Mouse (Mus musculus) midbrain, embryonic 16.5 days (tissue): ENCODE data around the gene Sema5a. TPM values are rescaled to one million over a fixed set of nuclear protein-coding genes. Genes with fewer than 3 reads are reported as not detected.

Source experiments
- ATAC-seq: fragments of 200-750 bp; cut with Nextera tagmentation; 2 replicates; pipeline ENCODE4 v1.8.0; 2017; ENCODE audit warnings: moderate TSS enrichment
- H3K27ac ChIP-seq: fragments of 300-500 bp; sonication (generic); 2 replicates; pipeline ENCODE4 v1.5.1; 2014; ENCODE audit warnings: mild to moderate bottlenecking, low read length, mixed read lengths
- H3K27me3 ChIP-seq: fragments of 300-500 bp; sonication (generic); 2 replicates; pipeline ENCODE4 v1.6.1; 2014; ENCODE audit warnings: low read depth, low read length, mixed read lengths; ENCODE audit not compliant: control insufficient read depth, insufficient read depth
- H3K36me3 ChIP-seq: fragments of 300-500 bp; sonication (generic); 2 replicates; pipeline ENCODE4 v1.6.1; 2014; ENCODE audit warnings: mild to moderate bottlenecking, low read length, moderate library complexity, mixed read lengths; ENCODE audit not compliant: control insufficient read depth, insufficient read depth
- H3K4me1 ChIP-seq: fragments of 300-500 bp; sonication (generic); 2 replicates; pipeline ENCODE4 v1.6.1; 2014; ENCODE audit warnings: mild to moderate bottlenecking, low read length, mixed read lengths; ENCODE audit not compliant: control insufficient read depth, insufficient read depth
- H3K4me2 ChIP-seq: fragments of 300-500 bp; sonication (generic); 2 replicates; pipeline ENCODE4 v1.6.1; 2014; ENCODE audit warnings: mild to moderate bottlenecking, low read length, mixed read lengths
- H3K4me3 ChIP-seq: fragments of 300-500 bp; sonication (generic); 2 replicates; pipeline ENCODE4 v1.5.1; 2014; ENCODE audit warnings: low read depth, mild to moderate bottlenecking, low read length, moderate library complexity, mixed read lengths
- H3K9ac ChIP-seq: fragments of 300-500 bp; sonication (generic); 2 replicates; pipeline ENCODE4 v1.6.1; 2014; ENCODE audit warnings: low read depth, low read length, mixed read lengths
- H3K9me3 ChIP-seq: fragments of 300-500 bp; sonication (generic); replicated peaks from 2 replicates; pipeline ENCODE4 v1.6.1; 2014; ENCODE audit warnings: mild to moderate bottlenecking, low read length, mixed read lengths; ENCODE audit not compliant: control insufficient read depth, poor library complexity, severe bottlenecking
- WGBS: fragments of 180-500 bp; shearing (Covaris S2); extraction: QIAGEN DNeasy Blood & Tissue Kit; methylation state at CpG from one replicate; pipeline ENCODE4 v1.1.7; 2014; 5-methylcytosine and 5-hydroxymethylcytosine counted together
- polyA plus RNA-seq: library from polyadenylated mRNA; unstranded; fragments of >200 nt; fragmentation: Nextera tagmentation; extraction: Ambion mirVana; gene quantifications from 2 replicates; pipeline ENCODE4 v1.2.1, GENCODE M21; 2015

The Sema5a gene
- polyA plus RNA-seq, 1 experiment from 2014 or later, result 7.1 TPM

DNA sequence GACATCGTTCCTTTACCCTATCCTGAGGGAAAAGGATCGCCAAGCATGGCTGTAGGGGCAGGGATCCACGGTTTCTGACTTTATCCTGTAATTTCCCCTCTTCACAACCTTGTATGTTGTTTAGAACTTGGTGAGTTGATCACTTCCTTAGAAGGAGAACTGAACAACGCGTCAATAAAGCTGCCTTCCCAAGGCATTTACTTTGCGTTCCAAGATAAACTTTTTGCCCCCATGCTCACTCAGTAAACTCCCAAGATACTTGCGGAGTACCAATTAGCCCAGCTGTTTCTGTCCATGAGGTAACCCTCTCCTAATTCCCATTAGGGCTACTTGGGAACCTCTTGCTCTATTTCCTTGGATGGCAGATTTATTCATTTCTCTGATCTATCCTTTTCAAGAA lies 786 bp upstream of the Sema5a start:
- no peak overlapping the region for H3K9ac ChIP-seq
- H3K27me3 ChIP-seq, result peaks cover 3% of the 10 kb centered on the region; the same call in 1 of the 2 replicates
- no peaks in the 10 kb centered on the region for H3K9me3 ChIP-seq
- H3K27ac ChIP-seq, result no peak overlapping the region
- peaks cover 5% of the 10 kb centered on the region; the same call in 1 of the 2 replicates for H3K4me1 ChIP-seq
- peak overlapping the region; percentile 96 for H3K4me2 ChIP-seq
- 65% methylated on average over 7 of the region's 7 CpGs for WGBS
- H3K4me3 ChIP-seq, result peak overlapping the region; percentile 64
- ATAC-seq, result no peak
- H3K36me3 ChIP-seq, result no peaks in the 10 kb centered on the region

DNA sequence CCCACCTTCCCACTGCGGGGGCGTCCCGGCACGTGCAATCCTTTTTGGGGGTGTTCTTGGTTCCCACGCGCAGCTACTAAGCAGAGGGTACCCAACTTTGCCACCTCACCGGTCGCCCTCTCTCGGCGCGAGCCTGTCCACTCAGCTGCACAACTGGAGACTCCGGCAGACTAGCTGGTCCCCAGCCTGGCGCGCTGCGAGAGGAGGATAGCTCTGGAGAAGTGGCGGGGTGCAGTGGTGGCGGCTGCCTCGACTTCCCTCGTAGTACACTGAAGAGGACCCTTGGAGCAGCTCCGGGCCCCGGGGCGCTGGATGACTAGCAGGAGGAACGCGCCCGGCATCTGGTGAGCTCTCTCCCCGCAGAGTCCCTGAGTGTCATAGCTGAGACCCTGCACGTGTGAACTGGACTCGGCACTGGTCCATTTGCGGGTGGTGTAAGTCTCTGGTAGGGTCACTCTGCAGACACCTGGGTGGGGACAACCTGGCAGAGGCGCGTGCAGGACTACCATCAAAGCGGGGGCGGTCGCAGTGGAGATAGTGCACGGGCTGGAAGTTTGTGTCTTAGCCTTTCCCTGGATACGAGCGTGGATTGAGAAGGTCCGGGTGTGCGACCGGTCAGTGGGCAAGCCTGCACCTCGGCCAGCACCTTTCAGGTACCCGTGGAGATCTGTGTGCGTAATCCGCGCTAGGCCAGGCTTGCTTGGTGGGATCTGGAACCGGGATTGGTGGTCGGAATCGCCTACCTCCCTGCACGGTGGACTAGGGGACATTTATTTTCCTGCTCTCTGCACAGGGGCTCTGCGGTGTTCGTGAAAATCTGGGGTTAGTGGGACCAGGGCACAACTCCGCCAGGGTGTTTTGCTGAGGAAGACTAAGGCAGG lies 586 bp downstream of the Sema5a start:
- Histone ChIP-seq H3K4me3 (peak overlapping the region; percentile 64), H3K9me3 (no peaks in the 10 kb centered on the region), H3K9ac (peak overlapping the region; percentile 74), H3K4me1 (peaks cover 5% of the 10 kb centered on the region; the same call in 1 of the 2 replicates), H3K4me2 (peak overlapping the region; percentile 96), H3K27me3 (peaks cover 3% of the 10 kb centered on the region; the same call in 1 of the 2 replicates), H3K27ac (no peak overlapping the region), H3K36me3 (no peaks in the 10 kb centered on the region)
- under 1% methylated on average over 52 of the region's 52 CpGs for WGBS
- peak; percentile 84 for ATAC-seq

DNA sequence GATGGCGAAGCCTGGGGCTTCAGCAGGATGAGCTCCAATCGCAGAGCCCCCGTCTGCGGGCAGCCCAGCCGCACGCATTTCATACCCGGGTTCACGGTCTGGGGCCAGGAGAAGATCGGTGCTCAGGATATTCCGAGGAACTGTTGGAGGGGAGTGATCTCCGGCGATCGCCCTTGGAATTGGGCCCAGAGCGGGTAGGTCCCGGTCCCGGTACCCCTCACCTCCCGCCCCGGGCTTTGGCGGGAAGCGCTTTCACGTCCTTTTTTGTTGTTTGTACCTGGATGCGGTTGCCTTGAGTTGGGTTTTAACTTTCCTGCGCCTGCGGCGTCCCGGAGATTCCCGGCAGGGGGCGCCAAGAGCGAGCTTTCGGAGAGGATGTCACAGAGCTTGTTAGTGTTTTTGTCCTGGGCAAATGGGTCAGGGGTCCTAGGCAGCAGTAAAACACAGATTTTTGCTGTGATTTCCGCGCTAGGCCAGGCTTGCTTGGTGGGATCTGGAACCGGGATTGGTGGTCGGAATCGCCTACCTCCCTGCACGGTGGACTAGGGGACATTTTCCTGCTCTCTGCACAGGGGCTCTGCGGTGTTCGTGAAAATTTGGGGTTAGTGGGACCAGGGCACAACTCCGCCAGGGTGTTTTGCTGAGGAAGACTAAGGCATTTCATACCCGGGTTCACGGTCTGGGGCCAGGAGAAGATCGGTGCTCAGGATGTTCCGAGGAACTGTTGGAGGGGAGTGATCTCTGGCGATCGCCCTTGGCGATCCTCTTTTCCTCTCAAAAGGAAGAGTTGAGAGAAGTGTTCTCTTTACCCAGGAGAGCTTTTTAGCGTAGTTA lies 1.4 kb downstream of the Sema5a start:
- H3K4me3 ChIP-seq, result peak overlapping the region; percentile 64
- H3K27ac ChIP-seq, result no peak overlapping the region
- peak overlapping the region; percentile 74 for H3K9ac ChIP-seq
- under 1% methylated on average over 47 of the region's 47 CpGs for WGBS
- H3K4me2 ChIP-seq, result peak overlapping the region; percentile 96
- H3K27me3 ChIP-seq, result peaks cover 3% of the 10 kb centered on the region; the same call in 1 of the 2 replicates
- ATAC-seq, result peak; percentile 59
- H3K9me3 ChIP-seq, result no peaks in the 10 kb centered on the region
- H3K36me3 ChIP-seq, result no peaks in the 10 kb centered on the region
- peaks cover 5% of the 10 kb centered on the region; the same call in 1 of the 2 replicates for H3K4me1 ChIP-seq

DNA sequence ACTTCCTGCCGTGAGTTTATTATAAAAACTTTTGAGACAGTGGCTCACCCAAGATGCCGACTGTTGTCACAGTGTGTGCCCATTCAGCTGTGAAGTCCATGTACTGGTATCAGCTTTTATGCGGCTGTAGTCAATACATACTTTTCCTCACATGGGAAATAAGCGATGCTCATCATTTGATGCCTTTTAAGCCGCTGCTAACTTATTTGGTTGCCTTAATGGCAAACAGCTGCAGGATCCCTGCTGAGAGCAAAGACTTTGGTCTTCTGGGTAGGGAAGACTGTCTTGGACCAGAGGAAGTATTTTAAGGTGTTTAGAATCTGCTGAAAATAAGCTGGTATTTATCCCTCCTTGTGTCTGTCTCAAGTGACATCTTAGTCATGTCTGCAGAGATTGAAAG lies 2.7 kb downstream of the Sema5a start:
- Histone ChIP-seq H3K9ac (no peak overlapping the region), H3K27ac (no peak overlapping the region), H3K36me3 (no peaks in the 10 kb centered on the region), H3K27me3 (peaks cover 3% of the 10 kb centered on the region; the same call in 1 of the 2 replicates), H3K9me3 (no peaks in the 10 kb centered on the region), H3K4me1 (peaks cover 5% of the 10 kb centered on the region; the same call in 1 of the 2 replicates), H3K4me3 (peak overlapping the region; percentile 64; the same call in 1 of the 2 replicates), H3K4me2 (peak overlapping the region; percentile 96)
- no peak for ATAC-seq
- 61% methylated on average over 5 of the region's 5 CpGs for WGBS

DNA sequence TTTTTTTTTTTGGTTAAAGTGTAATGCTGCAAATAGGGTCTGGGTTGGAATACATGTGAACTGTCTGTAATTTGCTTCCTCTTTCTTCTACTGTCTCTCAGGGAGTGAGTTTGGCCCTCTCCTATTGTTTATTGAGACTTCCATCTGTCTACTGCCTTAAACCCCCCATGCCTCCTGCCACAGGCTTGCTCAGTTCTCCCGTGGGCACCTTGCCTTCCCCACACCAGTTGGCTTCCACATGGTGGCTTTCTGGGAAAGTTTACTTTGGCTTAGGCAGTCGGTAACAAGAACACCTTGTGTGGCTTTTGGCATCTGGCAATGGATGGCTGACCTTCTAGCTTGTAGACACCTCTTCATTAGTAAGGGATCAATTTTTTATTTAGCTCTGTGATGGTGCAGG lies 10.2 kb downstream of the Sema5a start:
- H3K36me3 ChIP-seq, result no peaks in the 10 kb centered on the region
- no peak overlapping the region for H3K4me2 ChIP-seq
- WGBS, result 88% methylated on average over 2 of the region's 2 CpGs
- H3K9ac ChIP-seq, result no peak overlapping the region
- H3K9me3 ChIP-seq, result no peaks in the 10 kb centered on the region
- H3K4me3 ChIP-seq, result no peak overlapping the region
- no peak overlapping the region for H3K27ac ChIP-seq
- ATAC-seq, result no peak
- no peaks in the 10 kb centered on the region for H3K27me3 ChIP-seq
- no peaks in the 10 kb centered on the region for H3K4me1 ChIP-seq

DNA sequence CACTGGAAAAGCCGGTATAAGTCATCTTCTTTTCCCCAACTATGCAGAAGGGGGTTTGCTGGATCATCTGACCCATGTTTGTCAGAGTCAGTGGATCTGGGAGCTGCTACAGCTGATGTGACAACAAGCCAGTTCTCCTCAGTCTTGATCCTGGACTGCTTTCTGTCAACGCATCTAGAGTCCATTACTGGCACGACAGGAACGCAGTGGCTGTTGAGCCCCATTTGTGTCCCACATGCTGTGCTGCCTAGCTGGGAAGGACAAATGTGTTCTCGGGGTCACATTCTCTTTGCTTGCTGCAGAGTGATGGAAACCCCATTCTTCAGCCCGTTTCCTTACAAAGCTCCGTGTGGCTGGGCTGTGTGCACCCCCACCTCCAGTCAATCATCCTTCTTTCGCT lies 12.7 kb downstream of the Sema5a start:
- no peak overlapping the region for H3K27ac ChIP-seq
- no peak overlapping the region for H3K4me2 ChIP-seq
- H3K36me3 ChIP-seq, result no peaks in the 10 kb centered on the region
- no peaks in the 10 kb centered on the region for H3K9me3 ChIP-seq
- H3K27me3 ChIP-seq, result no peaks in the 10 kb centered on the region
- H3K4me3 ChIP-seq, result no peak overlapping the region
- no peak overlapping the region for H3K9ac ChIP-seq
- no peak for ATAC-seq
- 80% methylated on average over 8 of the region's 8 CpGs for WGBS
- H3K4me1 ChIP-seq, result peaks cover 5% of the 10 kb centered on the region

DNA sequence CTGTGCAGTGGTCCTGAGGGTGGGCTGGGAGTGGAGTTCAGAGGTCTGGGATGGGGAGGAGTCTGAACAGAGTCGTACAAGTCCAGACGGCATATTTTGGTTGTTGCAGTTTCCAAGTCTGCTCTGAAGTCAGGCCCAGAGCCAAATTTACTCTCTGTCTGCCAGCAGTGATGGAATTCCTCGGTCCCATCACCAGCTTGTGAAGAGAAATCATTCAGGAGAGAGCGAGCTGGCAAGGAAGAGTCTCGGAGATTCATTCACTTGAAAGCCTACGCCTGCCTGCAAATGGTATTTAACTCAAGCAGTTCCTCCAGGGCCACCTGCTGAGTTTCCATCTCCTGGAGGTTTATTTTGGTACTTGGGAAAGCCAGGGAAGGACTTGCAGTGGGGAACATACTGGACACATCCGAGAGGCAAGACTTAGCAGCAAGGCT lies 13.3 kb downstream of the Sema5a start:
- Histone ChIP-seq H3K9ac (no peak overlapping the region), H3K27ac (no peak overlapping the region), H3K27me3 (no peaks in the 10 kb centered on the region), H3K9me3 (no peaks in the 10 kb centered on the region), H3K4me1 (peaks cover 5% of the 10 kb centered on the region), H3K36me3 (no peaks in the 10 kb centered on the region), H3K4me2 (no peak overlapping the region), H3K4me3 (no peak overlapping the region)
- WGBS, result 55% methylated on average over 7 of the region's 7 CpGs
- ATAC-seq, result no peak

DNA sequence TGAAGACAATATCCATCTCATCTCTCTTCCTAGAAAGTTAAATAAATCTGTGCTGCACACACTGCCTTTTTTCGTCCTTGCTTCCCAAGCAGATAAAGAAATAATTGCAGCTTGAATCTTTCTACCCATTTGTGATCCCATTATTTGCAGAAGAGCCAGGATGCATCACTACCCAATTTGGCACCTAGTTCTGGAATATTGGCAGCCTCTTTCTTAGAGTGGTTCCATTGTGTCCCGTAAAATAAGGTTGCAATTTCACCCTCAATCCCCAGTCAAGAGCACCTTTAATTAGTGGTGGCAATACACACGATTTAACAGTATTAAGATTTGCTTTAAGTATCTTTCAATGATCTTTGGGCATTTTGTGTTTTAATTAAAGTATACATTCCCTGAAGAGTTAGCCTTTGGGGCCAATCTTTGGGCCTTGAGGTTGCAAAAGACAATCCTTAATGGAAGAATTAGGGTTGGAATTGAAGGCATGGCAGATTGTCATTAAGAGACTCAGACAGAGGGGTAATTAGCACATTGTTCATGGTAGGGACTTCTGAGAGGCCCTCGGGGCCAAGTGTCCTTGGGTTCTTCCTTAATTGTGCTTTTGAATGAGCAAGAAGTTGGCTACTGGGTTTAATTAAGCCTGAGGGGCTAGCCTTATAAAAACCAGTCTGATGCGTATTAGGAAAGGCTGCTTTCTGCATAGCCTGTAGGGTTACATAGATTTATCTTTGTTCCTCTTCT lies 14.9 kb downstream of the Sema5a start:
- 49% methylated on average over 5 of the region's 5 CpGs for WGBS
- Histone ChIP-seq H3K27me3 (no peaks in the 10 kb centered on the region), H3K4me1 (peaks cover 5% of the 10 kb centered on the region), H3K9me3 (no peaks in the 10 kb centered on the region), H3K36me3 (no peaks in the 10 kb centered on the region), H3K9ac (no peak overlapping the region), H3K4me2 (no peak overlapping the region), H3K4me3 (no peak overlapping the region), H3K27ac (no peak overlapping the region)
- ATAC-seq, result peak; percentile 31; the same call in 1 of the 2 replicates
